Mouse (Mus musculus): ENCODE results near the gene Aunip.
A peak's percentile ranks its signal among the peaks of the same experiment; 100 is the strongest.

DNA sequence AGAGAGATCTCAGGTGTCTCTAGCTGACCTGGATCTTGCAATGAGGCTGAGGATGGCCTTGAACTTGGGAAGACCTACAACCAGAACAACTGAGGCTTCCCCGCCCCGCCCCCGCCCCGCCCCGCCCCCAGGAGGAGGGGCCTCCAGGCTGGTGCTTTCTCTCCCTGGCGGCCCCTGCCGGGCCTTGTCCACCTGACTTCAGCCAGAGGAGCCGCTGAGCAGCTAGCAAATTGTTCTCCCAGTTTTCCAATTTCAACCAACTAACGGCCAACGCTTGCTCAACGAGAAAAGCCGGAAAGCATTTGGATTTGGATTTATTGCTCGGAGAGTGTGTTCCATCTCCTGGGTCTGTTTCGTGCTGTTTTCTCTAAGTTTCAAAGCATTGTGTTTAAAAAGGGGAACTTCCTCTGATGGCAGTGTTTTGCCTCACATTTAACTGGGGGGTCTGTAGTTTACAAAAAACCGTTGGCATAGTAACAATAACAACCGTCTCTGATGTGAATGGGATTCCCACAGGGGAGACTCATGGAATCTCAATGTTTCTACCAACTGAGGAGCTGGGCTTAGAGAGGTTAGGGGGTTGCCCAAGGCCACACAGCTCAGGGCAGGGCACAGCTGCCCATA, 46.9 kb downstream of the Aunip start:
- TF ChIP-seq CTCF (IDR thresholded peaks at IDR 0.05; ENCODE audit: low read depth) = 0 out of 2 replicates have a peak, but pooled peaks have one; percentile 16
- TF ChIP-seq EP300 (IDR thresholded peaks at IDR 0.05; ENCODE audit: low read depth) = no peak
